Mouse (Mus musculus): ENCODE measurements around the gene Ptprm.

Ptprm gene

GRCm38 (mm10) chr17:67343471-67343870 lies 10.8 kb downstream of the Ptprm start:
- DNase-seq = no peak

GRCm38 (mm10) chr17:67343006-67343405 lies 11.3 kb downstream of the Ptprm start:
- no peak for DNase-seq

DNA sequence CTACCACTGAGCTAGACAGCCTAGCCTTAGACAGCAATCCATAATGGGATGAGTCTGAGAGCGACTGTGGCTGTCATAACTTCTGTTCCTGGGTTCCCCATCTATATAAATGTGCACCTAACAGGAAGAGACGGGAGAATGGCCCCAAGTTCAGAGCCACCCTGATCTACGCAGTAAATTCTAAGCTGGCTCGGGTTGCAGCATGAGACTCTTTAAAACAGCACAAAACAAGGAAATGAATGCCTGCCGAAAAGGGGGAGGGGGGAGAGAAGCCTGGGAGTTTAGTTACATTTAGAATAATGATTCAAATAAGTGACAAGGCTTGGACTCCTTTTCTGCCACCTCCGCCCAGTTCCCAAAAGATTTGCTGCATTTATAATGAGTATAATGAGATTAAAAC lies 13.9 kb downstream of the Ptprm start:
- DNase-seq = no peak

DNA sequence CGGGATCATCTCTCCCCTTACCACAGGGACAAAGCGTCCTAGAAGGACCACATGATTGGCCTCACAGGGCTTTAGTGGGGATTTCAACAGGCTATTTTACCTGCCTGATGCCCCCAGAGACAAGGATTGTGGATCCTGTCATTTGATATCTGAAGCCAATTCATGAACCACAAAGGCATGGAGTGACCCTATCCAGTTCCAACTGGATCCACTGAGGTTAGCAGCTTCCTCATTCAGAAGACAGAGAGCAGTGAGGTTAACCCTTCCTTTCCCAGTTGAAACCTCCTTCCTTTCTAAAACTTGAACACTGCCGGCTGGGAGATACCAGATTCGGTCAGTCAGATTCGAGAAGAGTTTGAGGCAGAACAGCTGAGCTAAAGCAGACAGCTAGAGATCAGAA lies 14.7 kb downstream of the Ptprm start:
- no peak for DNase-seq

- no peak for DNase-seq
Observed at GRCm38 (mm10) chr17:67334310-67334709, 19.9 kb downstream of the Ptprm start.

GRCm38 (mm10) chr17:67329435-67329834 lies 24.8 kb downstream of the Ptprm start:
- DNase-seq = no peak

DNA sequence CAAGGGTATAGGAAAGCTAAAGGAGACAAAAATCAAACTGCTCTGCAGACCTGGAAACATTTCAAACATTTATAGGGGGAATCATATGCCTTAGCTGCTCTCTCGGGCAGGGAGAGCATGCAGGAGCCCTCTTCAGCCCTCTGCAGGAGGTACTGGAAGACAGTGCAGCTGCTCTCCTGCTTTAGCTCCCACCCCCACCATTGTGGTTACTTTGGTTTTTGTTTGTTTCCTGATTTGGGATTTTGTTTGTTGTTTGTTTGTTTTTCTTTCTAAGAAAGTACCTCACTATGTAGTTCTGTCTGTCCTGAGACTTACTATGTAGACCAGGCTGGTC lies 29.8 kb downstream of the Ptprm start:
- DNase-seq = no peak

GRCm38 (mm10) chr17:67323777-67324498 lies 30.3 kb downstream of the Ptprm start:
- no peak for DNase-seq

DNA sequence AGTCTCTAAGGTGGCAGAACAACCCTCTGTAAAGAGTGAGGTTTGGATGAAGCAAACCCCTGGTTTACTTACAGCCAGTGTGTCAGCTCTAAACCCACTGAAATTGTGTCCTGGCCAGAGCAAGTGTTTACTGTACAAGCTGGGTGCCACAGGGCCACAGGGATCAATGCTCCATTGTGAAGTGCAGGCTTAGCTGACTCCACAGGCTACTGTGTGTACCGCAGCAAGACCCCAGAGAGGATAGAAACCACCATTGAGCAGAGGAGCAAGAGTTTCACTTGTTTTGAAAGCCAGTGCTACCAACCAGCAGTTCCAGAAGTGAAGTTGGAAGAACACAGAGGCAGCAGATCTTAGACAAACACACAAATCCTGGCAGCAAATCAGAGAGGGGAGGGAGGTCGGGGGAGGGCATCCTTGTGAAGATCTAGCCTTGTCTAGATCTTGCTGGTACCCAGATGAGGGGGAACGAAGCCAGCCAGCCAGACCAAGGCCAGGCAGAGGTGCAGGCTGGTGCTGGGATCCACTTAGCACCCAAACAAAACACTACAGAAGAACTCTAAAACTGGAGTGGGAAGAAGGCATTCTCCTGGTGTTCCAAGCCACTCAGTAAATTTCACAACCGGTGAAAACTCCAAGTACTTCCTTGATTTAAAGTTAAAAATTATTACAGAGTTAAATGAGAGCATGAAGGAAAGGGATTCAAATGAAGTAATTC lies 39.6 kb downstream of the Ptprm start:
- DNase-seq = no peak

- DNase-seq = no peak
Observed at GRCm38 (mm10) chr17:67308421-67308820, 45.8 kb downstream of the Ptprm start.

DNA sequence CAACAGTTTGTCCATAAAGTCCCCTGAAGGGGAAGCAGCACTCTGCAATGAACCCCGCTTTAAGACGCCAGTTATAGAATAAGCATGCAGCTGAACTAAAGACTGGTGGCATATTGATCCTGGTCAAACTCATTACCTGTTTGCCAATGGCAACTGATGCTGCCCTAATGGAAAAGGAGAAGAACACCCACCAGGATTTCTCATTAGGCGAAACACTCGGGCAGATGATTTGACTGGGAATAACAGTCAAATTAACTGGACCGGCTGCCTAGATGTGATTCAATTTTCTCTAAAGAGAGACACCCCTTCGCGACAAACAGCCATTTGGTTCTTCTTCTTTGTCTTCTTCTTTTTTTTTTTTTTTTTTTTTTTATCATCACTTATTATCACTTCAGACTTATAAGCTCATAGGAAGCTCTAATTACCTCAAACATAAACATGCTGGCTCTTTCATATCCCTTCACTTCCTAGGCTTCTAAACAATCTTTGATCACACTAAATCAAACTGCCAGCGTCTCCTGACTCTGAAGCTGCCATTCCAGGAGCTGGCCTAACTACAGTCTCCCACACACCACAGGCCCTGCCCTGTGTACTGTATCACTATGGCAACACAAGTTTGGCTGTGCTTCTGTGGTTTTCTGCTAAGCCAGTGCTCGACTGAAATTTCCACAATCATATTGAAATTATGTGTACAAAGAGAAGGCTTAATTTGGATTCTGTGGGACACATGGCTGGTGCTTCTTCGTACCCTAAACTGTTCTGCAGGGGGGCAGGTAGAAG lies 48.0 kb downstream of the Ptprm start:
- no peak for DNase-seq

- peak; percentile 7 to 20 for DNase-seq
Observed at GRCm38 (mm10) chr17:67304831-67305230, 49.4 kb downstream of the Ptprm start.

GRCm38 (mm10) chr17:67303326-67304099 lies 50.7 kb downstream of the Ptprm start:
- DNase-seq = peak; percentile 62 to 65

- DNase-seq = no peak
Observed at GRCm38 (mm10) chr17:67302569-67302968, 51.7 kb downstream of the Ptprm start.

GRCm38 (mm10) chr17:67302074-67302473 lies 52.2 kb downstream of the Ptprm start:
- no peak for DNase-seq

DNA sequence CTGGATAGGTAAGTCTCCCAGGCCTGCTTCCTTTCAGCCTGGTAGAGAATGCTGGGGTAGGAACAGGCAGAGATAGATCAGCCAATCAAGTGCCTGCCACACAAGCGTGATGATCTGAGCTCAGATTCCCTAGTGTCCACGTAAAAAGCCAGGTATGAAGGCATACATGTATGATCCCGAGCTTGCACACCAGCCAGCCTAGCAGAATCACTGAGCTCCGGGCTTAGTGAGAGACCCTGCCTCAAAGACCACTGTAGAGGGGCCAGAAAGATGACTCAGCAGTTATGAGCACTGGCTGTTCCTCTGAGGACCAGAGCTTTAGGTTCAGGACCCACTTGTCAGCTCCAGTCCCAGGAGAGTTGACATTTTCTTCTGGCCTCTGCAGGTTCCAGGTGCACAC lies 52.9 kb downstream of the Ptprm start:
- DNase-seq = no peak

DNA sequence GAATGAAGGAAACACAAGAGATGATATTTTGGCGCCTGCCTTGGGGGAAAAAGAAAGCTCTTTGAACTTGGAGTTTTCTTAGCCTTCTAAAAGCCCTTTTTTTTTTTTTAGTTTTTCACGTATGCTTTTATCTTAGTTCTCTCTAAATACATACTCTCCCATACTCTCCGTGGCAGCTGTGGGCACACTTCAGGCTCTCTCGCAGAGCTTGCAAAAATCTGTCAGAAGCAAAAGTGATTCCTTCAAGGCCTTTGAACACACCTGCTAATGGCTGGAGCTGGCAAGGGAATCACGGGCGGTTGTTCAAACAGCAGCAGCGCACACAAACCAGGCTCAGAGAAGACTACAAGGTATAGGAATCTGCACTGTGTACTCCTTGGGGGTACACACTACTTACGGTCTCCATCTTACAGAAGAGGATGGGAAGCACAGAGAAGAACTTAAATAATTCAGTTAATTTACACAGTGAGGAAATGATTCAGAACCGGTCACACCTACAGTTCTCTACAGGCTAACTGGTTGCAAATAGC lies 55.9 kb downstream of the Ptprm start:
- DNase-seq = no peak

DNA sequence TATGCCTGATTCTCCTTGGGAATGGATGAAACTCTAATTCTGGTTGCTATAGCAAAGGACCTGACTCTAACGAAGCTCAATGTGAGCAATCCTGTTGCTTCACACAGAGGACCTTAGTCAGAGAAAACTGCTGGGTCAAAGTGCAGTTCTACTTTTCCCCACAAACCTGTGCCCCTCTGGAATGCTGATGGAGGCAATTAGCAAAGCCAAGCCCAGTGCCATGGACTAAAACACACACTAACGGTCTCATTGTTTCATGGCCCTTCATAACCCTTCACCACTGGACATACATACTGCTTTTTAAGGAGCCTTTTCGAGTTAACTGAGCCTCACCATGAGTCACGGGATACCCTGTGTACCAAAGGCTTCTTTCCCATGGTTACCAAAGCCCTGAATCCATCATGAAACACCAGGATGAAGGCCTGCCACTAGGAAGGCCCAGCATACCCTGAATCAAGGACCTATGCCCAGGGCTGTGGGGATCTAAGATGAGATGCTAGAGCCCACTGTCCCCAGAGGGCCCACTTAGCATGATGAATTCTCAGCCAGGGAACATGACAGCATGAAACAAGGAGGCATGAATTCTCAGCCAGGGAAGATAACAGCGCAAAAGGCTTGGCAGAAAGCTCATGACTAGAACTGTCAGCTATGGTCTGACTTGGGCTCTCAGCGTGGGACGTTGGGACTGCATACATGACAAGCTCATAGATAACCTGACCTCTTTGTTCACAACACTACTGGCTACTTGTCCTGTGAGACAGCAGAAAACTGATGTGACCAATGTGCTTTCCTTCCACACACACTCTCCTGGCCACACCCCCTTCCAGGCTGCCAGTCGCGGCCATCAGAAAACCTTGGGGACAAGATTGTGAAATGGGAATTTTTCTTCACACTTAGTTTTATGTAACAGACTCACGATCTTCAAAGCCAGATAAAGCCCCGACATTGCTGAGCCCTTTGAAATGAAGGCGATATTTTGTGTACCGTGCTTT lies 57.4 kb downstream of the Ptprm start:
- no peak for DNase-seq

GRCm38 (mm10) chr17:67290662-67291240 lies 63.5 kb downstream of the Ptprm start:
- no peak for DNase-seq

DNA sequence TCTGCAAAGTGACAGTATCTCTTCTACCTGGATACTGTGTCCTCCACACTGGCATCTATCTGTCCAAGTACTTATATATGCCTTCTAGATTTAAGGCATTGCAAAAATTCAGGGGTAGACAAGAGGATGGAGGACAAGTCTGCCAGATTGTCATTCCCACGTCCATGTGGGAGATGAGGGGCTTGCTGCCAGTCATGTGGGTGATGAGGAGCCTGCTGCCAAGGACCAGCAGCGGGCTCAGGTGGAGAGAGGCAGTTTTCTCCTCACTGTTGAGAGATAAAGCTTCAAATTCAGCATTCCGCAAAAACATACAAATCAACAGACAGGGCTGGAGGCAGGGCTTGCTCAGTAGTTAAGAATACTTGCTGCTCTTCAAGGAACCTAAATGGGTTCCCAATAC lies 66.8 kb downstream of the Ptprm start:
- DNase-seq = no peak

GRCm38 (mm10) chr17:67281640-67282170 lies 72.6 kb downstream of the Ptprm start:
- no peak for DNase-seq

Measured in cerebellum, postnatal 14 days (tissue).